Mouse (Mus musculus): ENCODE data around the gene Scnn1a.

Gene Scnn1a

DNA sequence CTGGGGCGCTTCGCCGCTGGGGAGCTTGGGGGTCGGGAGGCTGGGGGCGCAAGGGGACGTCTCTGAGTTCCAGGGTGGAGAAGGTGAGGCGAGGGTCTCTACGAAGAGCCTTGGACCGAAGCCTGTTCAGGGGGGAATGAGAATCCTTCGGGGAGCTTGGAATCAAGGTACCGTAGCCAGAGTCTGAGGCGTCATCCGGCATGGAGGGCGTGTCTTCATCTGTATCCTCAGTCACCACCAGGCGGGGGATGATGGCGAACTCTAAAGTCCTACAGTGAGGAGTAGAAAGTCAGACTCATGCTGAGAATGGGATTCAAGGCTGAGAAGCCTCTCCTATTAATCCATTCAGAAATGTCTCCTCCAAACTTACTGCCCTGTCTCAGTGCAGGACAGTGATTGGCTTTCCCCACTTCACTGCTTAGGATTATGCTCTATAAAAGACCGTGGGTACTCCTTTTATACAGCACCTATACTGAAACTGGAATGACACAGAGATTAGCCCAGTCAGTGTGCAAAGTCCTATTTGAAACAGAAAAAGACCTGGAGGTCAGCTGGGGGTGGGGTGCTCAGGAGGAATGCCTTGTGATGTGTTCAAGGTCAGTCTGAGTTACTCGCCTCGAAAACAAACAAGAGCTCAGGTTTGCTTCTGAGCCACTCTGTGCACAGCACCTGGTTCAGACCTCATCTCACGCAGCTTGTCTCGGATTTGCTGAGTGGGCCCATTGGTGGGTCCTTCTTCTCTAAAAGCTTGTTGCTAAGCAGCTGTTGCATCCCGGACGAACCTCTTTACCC lies 43.2 kb downstream of the Scnn1a start:
- DNase-seq, result peak; percentile 56

DNA sequence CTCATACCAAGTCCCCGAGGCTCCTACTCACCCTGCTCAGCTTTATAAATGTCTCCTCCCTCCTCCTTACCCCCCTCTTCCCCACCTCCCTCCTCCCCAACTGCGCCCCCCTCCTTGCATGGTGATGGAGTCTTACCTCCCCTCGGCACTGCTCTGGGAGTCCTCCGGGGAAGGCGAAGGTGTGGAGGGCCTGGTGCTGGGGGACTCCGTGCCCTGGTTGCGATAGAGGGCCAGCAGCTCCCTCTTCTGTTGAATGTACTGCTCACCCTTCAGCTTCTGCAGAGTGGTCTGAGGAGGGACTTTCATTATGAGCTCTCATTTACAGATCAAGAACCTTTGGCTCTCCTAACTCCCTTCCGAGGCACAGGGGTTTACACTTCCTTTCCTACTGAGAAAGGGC lies 44.0 kb downstream of the Scnn1a start:
- peak; percentile 67 for DNase-seq

DNA sequence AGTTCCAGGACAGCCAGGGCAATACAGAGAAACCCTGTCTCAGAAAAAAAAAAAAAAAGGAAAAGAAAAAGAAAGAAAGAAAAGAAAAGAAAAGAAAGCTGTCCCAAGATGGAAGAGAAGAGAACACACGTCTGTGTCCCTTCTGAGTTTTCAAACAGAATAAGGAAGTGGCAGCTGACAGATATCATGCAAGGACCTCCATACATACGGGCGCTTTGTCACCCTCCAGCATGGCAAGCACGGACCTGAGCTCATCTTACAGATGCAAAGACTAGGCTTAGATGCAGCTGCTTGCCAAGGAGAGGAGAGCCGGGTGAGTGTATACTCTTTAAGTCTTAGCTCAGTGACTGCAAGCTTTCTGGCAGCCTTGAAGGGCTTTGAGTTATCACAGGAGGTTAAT lies 45.1 kb downstream of the Scnn1a start:
- DNase-seq, result no peak

DNA sequence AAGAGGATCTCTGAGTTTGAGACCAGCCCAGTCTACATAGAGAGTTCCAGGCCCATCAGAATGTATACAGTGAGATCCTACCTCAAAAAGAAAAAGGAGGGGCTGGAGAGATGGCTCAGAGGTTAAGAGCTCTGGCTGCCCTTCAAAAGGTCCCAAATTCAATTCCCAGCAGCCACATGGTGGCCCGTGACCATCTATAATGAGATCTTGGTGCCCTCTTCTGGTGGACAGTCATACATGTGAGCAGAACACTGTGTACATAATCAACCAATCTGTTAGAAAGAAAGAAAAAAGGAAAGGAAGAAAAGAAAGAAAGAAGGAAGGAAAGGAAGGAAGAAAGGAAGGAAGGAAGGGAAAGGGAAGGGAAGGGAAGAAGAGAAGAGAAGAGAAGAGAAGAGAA lies 45.7 kb downstream of the Scnn1a start:
- DNase-seq, result peak; percentile 21

DNA sequence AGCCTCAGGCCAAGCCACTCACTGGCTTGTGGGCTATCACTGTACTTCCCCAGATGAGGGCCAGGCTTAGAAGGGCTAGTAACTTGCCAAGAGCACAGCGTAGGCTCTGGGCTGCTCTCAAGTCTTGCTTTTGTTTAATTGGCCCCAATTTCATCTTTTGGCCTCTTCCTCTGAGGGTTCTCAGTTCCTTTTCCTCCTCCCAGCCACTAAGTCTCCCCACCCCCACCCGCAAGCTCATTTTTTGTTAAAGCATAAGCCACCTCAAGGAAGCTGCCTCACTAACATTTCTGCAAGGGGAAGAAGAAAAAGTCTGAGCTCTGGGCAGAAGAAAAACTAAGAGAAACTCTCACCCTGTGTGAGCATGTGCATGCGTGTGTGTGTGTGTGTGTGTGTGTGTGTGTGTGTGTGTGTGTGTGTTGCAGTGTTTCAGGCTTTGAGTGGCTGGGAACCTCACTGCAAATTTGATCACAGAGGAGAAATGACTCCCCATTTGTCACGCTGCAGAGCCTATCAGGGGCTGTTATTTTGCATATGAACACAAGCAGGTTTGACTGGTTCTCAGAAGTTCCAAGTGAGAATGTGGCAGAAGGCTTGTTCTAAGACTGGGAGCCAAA lies 47.4 kb downstream of the Scnn1a start:
- peak; percentile 44 for DNase-seq

DNA sequence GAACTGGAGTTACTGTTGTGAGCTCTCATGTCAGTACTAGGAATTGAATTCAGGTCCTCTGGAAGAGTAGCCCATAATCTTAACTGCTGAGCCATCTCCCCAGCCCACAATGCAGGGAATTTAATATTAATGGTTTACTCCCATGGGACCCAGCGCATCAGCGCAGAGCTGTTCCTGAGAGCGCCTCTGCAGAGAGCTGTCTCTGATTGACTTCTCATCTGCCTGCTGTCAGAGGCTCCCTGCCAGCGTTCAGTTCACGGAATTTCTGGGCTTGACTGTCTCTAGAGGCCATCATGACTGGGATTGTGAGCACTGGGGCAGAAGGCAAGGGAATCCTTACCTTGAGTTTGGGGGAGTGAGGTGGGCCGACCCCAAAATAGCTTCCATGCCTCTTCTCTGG lies 56.6 kb downstream of the Scnn1a start:
- DNase-seq, result peak; percentile 21

DNA sequence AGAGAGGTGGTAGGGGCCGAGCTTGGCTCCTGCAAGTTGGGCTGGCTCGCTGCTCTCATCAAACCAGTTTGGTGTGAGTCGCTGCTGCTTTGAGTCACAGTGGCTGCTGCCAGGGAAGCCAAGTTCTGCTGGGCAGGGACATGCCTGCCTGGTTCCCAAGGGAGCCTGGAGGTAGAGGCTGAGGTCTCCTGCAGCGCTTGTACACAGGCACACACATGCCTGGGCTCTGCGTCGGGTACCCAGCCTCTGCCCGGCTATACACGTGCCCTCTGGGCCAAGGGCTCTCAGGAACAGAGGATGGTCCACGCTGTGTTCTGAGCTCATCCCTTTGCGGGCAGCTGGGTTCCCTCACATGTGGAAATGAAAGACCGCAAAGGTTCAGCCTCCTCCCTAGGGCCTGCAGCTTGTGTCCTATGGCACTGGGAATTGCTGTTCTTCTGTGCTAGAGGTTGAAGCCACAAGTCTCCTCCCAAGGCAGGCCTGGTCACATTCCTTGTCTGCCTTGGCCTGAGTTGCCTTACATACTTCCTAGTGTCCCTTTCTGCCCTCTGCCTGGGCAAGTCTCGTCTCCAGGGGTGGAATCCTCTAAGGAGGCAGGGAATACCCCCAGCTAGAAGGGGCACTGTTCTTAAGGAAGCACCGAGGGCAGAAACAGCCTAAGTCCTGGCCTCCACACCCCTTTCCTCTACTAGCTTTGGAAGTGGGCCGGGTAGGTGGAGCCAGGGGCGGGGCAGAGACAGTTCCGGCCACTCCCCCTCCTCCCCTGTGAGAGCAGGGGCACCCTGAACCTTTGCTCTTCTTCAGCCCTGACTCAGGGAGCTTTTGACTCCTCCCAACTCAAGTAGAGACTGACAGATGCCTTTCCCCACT lies 57.4 kb downstream of the Scnn1a start:
- DNase-seq, result peak; percentile 91

DNA sequence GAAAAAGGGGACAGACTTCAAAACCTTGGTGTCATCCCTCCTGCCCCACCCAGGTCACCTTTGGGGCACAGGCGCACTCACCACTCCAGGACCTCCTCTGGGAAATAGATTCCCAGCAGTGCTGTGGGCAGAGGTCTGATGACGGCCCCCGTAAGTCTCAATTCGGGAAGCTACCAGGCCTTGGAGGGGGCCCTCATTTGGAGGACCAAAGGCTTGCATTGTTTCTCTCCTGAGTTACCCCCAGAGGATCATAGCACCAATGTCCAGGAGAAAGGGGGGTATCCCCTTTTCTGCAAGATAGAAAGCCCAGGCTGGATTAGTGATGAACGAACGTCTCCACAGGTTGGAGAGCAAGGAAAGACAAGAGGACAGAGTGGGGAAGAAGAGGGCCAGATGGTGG lies 58.2 kb downstream of the Scnn1a start:
- no peak for DNase-seq

DNA sequence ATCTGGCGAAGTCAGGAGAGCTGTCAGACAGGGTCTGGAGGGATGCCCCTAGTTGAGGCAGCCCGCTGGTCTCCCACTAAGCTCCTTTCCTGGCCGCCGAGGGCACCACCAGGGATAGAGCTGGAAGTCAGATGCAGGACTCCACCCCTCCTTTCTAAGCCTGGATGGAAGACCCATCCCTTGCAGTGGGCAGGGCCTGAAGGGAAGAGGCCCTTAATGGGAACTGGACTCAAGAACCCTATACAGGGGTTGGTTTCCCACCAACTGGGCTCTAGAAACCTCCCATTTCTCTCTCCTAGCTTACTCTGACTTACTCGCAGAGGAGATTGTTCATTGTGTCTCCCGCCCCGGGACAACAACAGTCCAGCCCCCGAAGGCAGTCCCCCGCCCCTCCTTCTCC lies 59.3 kb downstream of the Scnn1a start:
- peak; percentile 11 for DNase-seq

DNA sequence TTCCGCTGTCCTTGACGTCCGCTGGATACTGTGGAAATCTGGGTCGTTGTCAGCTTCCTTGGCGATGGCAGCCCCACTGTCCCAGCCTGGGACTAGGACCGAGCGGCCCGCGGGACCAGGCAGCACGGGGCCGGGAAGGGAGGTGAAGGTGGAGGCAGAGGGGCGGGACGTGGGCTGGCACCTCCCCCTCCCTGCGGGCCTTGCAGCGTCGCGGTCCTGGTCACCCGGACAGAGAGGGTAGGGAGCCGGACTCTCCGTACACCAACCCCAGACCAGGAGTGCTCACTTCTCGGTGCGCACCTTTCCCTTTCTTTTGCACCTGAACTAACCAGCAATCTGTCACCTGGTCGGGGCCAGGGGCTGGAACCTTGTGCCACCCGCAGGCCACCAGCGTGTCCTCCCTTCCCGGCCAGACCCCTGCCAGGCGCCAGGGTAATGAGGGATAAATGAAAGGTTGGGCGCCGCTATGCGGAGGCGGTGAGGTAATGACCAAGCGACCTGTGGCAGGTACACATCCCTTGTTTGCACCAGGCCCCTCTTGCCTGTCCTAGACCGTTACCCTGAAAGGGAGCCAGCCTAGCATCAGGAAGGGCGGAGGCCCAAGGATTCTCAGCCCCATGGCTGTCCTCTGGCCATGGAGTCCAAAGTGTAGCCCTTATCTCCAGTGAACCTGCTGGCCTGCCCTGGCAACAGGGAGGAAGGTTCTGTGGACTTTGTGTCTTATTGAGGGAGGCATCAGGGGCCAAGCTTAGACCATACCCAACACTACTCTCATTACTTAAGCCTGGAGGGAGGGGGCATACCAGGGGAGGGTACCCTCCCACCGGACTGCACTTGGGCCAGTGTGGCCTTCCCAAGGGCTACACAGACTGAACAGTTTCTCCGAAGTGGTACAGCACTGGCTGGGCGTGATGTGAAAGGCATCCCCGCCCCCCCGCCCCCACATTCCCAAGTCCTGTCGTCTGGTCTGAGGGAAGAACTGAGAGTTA lies 60.2 kb downstream of the Scnn1a start, which contains the start of gene Plekhg6:
Gene Plekhg6, minus strand, starts transcription at position 422 of the 989 bp plus-strand sequence.
- DNase-seq, result peak; percentile 75

DNA sequence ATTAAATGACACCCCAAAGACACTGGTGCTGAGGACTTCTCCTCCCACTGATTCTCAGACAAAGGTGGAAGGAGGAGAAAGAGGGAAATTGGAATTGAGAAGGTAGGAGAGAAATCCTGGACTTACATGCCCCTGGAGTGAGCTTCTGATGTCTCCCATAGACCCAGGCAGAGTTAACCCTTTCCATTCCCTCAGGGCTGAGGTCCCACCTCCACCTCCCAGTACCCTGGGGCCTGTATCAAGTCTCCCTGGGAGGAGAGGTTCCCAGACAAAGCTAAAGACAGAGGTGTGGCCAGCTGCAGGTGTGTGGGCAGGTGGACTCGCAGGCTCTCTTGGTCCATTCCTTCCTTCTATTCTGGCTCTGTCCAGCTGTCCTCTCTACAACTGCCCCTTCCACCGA lies 61.6 kb downstream of the Scnn1a start:
- no peak for DNase-seq

DNA sequence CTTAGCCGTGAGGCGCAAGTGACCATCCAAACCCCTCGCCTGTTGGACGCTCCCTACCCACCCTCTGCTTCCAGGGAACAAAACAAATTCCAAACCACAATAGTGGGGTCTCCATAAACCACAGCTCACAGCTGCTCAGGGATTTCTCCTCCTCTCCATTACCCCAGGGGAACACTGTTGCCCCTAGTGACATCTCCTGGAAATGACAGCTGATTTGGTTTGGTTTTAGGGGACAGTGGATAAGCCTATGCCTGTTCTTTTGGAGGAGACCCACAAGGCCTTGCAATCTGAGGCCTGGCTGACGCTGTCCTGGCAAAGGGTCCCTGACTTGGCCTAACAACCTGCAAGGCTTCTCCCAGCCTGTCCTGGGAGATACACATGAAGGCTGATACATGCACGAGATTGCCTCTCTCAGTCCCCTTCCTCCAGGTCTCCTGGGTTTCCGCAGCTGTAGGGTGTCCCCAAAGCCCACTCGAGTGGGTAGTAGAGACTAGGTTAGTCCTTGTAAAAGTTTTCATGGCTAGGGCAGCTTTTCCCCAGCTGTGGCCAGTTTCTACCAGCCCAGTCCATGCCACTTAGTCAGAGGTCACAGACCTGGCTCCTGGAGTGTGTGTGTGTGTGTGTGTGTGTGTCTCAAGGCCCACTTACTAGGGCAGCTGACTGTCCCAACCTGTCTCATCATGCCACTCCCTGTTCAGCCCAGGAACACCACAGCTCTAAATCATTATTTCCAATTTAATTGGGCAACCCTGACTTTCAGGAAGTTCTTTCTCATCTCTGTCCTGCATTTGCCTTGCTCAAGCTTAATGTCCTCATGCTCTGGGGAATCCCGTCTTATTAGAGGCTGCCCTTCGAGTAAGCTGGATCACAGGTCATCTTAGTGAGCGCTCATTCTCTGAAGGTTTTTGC lies 64.9 kb downstream of the Scnn1a start:
- DNase-seq, result peak; percentile 50

DNA sequence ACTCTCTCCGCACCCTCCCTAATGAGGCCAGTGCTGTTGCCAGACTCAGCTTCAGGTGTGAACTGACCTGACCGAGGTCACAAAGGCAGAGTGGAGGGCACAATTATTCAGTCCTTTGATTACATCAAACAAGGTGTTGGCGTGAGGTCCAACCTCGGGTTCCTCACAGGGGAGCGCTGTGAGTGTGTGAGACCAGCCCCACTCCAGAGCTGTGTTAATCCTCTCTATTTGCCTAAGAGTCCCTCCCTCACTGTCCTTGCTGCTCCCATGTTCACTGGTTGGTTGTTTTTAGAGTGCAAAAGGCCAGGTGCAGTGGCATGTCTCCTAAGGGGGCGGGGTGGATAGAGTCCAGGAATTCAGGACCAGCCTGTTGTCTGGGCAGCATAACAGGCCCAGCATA lies 65.6 kb downstream of the Scnn1a start:
- DNase-seq, result no peak

DNA sequence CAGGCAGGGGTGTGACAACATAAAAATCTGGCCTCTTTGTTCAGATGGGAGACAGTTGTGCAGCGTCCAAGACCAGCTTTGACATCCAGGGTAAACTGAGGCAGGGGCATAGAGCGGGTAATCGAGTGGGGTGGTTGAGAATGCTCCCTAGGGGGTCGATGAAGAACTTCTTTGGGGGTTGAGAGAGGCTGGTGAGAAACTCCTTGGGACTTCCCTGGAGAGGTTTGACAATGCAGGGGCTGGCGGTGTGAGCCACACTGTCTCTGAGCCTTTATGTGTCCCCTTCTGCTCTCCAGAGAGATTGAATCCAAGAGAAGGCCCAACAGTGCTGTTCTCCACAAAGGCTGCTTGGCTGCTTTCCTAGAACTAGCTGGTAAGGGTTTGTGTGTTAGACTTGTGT lies 69.4 kb downstream of the Scnn1a start:
- no peak for DNase-seq
